Mouse (Mus musculus) liver, postnatal 0 days (tissue): Measurements from ENCODE around the gene Ttc28.

ENCODE experiments used
- CTCF ChIP-seq: sonication (generic); IDR thresholded peaks from 2 replicates; pipeline ENCODE4 v1.5.1; 2016; ENCODE audit warnings: antibody characterized with exemption, low read depth
- EP300 ChIP-seq: IDR thresholded peaks from 2 replicates; pipeline ENCODE4 v1.6.1; 2016; ENCODE audit warnings: antibody characterized with exemption, low read depth, mild to moderate bottlenecking

GRCm38 (mm10) chr5:110906708-110907107 lies 27.1 kb downstream of the Ttc28 start:
- TF ChIP-seq EP300 (no peak), CTCF (no peak)
